Mouse (Mus musculus) liver, embryonic 12.5 days (tissue): ENCODE results near the gene Wfdc21. TPM values are rescaled to one million over a fixed set of nuclear protein-coding genes. Genes with fewer than 3 reads are reported as not detected.

Experiments
- ATAC-seq: fragments of 200-750 bp; cut with Nextera tagmentation; 2 replicates; pipeline ENCODE4 v1.8.0; 2017; ENCODE audit warnings: moderate number of reproducible peaks, mild to moderate bottlenecking, moderate library complexity
- H3K27ac ChIP-seq: fragments of 300-500 bp; sonication (generic); 2 replicates; pipeline ENCODE4 v1.5.1; 2016; ENCODE audit warnings: mild to moderate bottlenecking
- H3K27me3 ChIP-seq: fragments of 300-500 bp; sonication (generic); replicated peaks from 2 replicates; pipeline ENCODE4 v1.6.1; 2016; ENCODE audit warnings: mild to moderate bottlenecking, moderate library complexity
- H3K36me3 ChIP-seq: fragments of 300-500 bp; sonication (generic); 2 replicates; pipeline ENCODE4 v1.6.1; 2016; ENCODE audit warnings: mild to moderate bottlenecking, moderate library complexity
- H3K4me1 ChIP-seq: fragments of 300-500 bp; sonication (generic); 2 replicates; pipeline ENCODE4 v1.6.1; 2016
- H3K4me2 ChIP-seq: fragments of 300-500 bp; sonication (generic); 2 replicates; pipeline ENCODE4 v1.6.1; 2016; ENCODE audit warnings: mild to moderate bottlenecking, moderate library complexity
- H3K4me3 ChIP-seq: fragments of 300-500 bp; sonication (generic); 2 replicates; pipeline ENCODE4 v1.5.1; 2016; ENCODE audit warnings: mild to moderate bottlenecking, moderate library complexity
- H3K9ac ChIP-seq: fragments of 300-500 bp; sonication (generic); 2 replicates; pipeline ENCODE4 v1.6.1; 2016; ENCODE audit warnings: mild to moderate bottlenecking, moderate library complexity
- H3K9me3 ChIP-seq: fragments of 300-500 bp; sonication (generic); replicated peaks from 2 replicates; pipeline ENCODE4 v1.6.1; 2016; ENCODE audit warnings: mild to moderate bottlenecking, moderate library complexity
- WGBS: fragments of 180-500 bp; shearing (Covaris S2); methylation state at CpG from one replicate; pipeline ENCODE4 v1.1.7; 2016; ENCODE audit not compliant: insufficient replicate concordance; 5-methylcytosine and 5-hydroxymethylcytosine counted together
- polyA plus RNA-seq: library from polyadenylated mRNA; unstranded; fragments of >200 nt; fragmentation: Nextera tagmentation; extraction: Ambion mirVana; gene quantifications from 2 replicates; pipeline ENCODE4 v1.2.1, GENCODE M21; 2016

The Wfdc21 gene
- 3.3 and 4.1 TPM in 2 replicates for polyA plus RNA-seq

GRCm38 (mm10) chr11:83746681-83747080 is at the start of gene Wfdc21:
Gene Wfdc21, plus strand, starts transcription at chr11:83746940.
- H3K27ac ChIP-seq, result no peak within 1 kb of the TSS
- WGBS, result 63% methylated on average over 5 of the region's 5 CpGs
- no peaks in the 10 kb centered on the region for H3K36me3 ChIP-seq
- peaks cover 46% of the 10 kb centered on the region for H3K27me3 ChIP-seq
- H3K4me3 ChIP-seq, result no peak within 1 kb of the TSS
- no peaks in the 10 kb centered on the region for H3K4me1 ChIP-seq
- no peak within 1 kb of the TSS for H3K4me2 ChIP-seq
- ATAC-seq, result no peak
- H3K9me3 ChIP-seq, result no peaks in the 10 kb centered on the region; the same call in 1 of the 2 replicates
- no peak within 1 kb of the TSS for H3K9ac ChIP-seq

GRCm38 (mm10) chr11:83703705-83704104 is 43.0 kb upstream of the Wfdc21 start, which contains the start of gene Wfdc17:
Gene Wfdc17, plus strand, starts transcription at chr11:83703991.
- no peak for ATAC-seq
- no peak within 1 kb of the TSS for H3K4me2 ChIP-seq
- H3K4me3 ChIP-seq, result no peak within 1 kb of the TSS
- 21% methylated on average over 1 of the region's 1 CpGs for WGBS
- H3K27me3 ChIP-seq, result no peaks in the 10 kb centered on the region
- no peaks in the 10 kb centered on the region for H3K4me1 ChIP-seq
- H3K9ac ChIP-seq, result no peak within 1 kb of the TSS
- no peaks in the 10 kb centered on the region for H3K9me3 ChIP-seq
- H3K27ac ChIP-seq, result no peak within 1 kb of the TSS
- no peaks in the 10 kb centered on the region for H3K36me3 ChIP-seq

- Histone ChIP-seq H3K27ac (no peak within 1 kb of the TSS), H3K9ac (no peak within 1 kb of the TSS), H3K4me3 (no peak within 1 kb of the TSS), H3K9me3 (no peaks in the 10 kb centered on the region), H3K36me3 (no peaks in the 10 kb centered on the region), H3K4me2 (no peak within 1 kb of the TSS), H3K27me3 (no peaks in the 10 kb centered on the region), H3K4me1 (no peaks in the 10 kb centered on the region)
- no peak for ATAC-seq
- WGBS, result 58% methylated on average over 4 of the region's 4 CpGs
These were observed 38.0 kb upstream of the Wfdc21 start, which contains the start of gene Wfdc18 for GRCm38 (mm10) chr11:83708715-83709114. Gene Wfdc18, plus strand, starts transcription at chr11:83709015.

GRCm38 (mm10) chr11:83709683-83710082 is 37.1 kb upstream of the Wfdc21 start:
- Histone ChIP-seq H3K27ac (no peak overlapping the region), H3K4me1 (no peaks in the 10 kb centered on the region), H3K9ac (no peak overlapping the region), H3K4me2 (no peak overlapping the region), H3K9me3 (no peaks in the 10 kb centered on the region), H3K36me3 (no peaks in the 10 kb centered on the region), H3K4me3 (no peak overlapping the region), H3K27me3 (no peaks in the 10 kb centered on the region)
- ATAC-seq, result no peak
- 73% methylated on average over 5 of the region's 5 CpGs for WGBS

- Histone ChIP-seq H3K27ac (no peak overlapping the region), H3K9me3 (no peaks in the 10 kb centered on the region), H3K4me3 (no peak overlapping the region), H3K4me1 (no peaks in the 10 kb centered on the region), H3K27me3 (no peaks in the 10 kb centered on the region), H3K9ac (no peak overlapping the region), H3K36me3 (no peaks in the 10 kb centered on the region), H3K4me2 (no peak overlapping the region)
- ATAC-seq, result no peak
- 57% methylated on average over 1 of the region's 1 CpGs for WGBS
These were observed 34.1 kb upstream of the Wfdc21 start for GRCm38 (mm10) chr11:83712671-83713070.

GRCm38 (mm10) chr11:83713925-83714324 is 32.8 kb upstream of the Wfdc21 start:
- H3K9me3 ChIP-seq, result no peaks in the 10 kb centered on the region
- no peak overlapping the region for H3K4me3 ChIP-seq
- no peaks in the 10 kb centered on the region for H3K27me3 ChIP-seq
- H3K9ac ChIP-seq, result no peak overlapping the region
- no peaks in the 10 kb centered on the region for H3K36me3 ChIP-seq
- H3K27ac ChIP-seq, result no peak overlapping the region
- WGBS, result 28% methylated on average over 2 of the region's 2 CpGs
- ATAC-seq, result no peak
- H3K4me1 ChIP-seq, result no peaks in the 10 kb centered on the region
- no peak overlapping the region for H3K4me2 ChIP-seq

GRCm38 (mm10) chr11:83717042-83717665 is 29.6 kb upstream of the Wfdc21 start:
- H3K4me1 ChIP-seq, result no peaks in the 10 kb centered on the region
- 65% methylated on average over 6 of the region's 6 CpGs for WGBS

GRCm38 (mm10) chr11:83720766-83721165 is 26.0 kb upstream of the Wfdc21 start:
- H3K4me3 ChIP-seq, result no peak overlapping the region
- no peak overlapping the region for H3K27ac ChIP-seq
- H3K36me3 ChIP-seq, result no peaks in the 10 kb centered on the region
- H3K4me2 ChIP-seq, result no peak overlapping the region
- no peak overlapping the region for H3K9ac ChIP-seq
- no peaks in the 10 kb centered on the region for H3K27me3 ChIP-seq
- H3K9me3 ChIP-seq, result no peaks in the 10 kb centered on the region
- H3K4me1 ChIP-seq, result no peaks in the 10 kb centered on the region
- ATAC-seq, result no peak

More at GRCm38 (mm10) chr11:83717042-83717665, 29.6 kb upstream of the Wfdc21 start:
- H3K36me3 ChIP-seq, result no peaks in the 10 kb centered on the region
- H3K4me2 ChIP-seq, result no peak overlapping the region
- H3K27me3 ChIP-seq, result no peaks in the 10 kb centered on the region
- no peak for ATAC-seq
- H3K9me3 ChIP-seq, result no peaks in the 10 kb centered on the region
- no peak overlapping the region for H3K9ac ChIP-seq
- H3K4me3 ChIP-seq, result no peak overlapping the region
- H3K27ac ChIP-seq, result no peak overlapping the region

- 47% methylated on average over 3 of the region's 3 CpGs for WGBS
- H3K27me3 ChIP-seq, result no peaks in the 10 kb centered on the region
- no peak overlapping the region for H3K4me3 ChIP-seq
- H3K9me3 ChIP-seq, result no peaks in the 10 kb centered on the region
- H3K4me1 ChIP-seq, result no peaks in the 10 kb centered on the region
- no peak overlapping the region for H3K4me2 ChIP-seq
- H3K9ac ChIP-seq, result no peak overlapping the region
- ATAC-seq, result no peak
- H3K36me3 ChIP-seq, result no peaks in the 10 kb centered on the region
- H3K27ac ChIP-seq, result no peak overlapping the region
These were observed 17.8 kb upstream of the Wfdc21 start for GRCm38 (mm10) chr11:83728757-83729432.

GRCm38 (mm10) chr11:83731116-83731515 is 15.6 kb upstream of the Wfdc21 start:
- Histone ChIP-seq H3K4me1 (no peaks in the 10 kb centered on the region), H3K4me2 (no peak overlapping the region), H3K27me3 (no peaks in the 10 kb centered on the region), H3K36me3 (no peaks in the 10 kb centered on the region), H3K9me3 (no peaks in the 10 kb centered on the region), H3K27ac (no peak overlapping the region), H3K4me3 (no peak overlapping the region), H3K9ac (no peak overlapping the region)
- no peak for ATAC-seq
- 69% methylated on average over 1 of the region's 1 CpGs for WGBS

- Histone ChIP-seq H3K4me3 (no peak overlapping the region), H3K36me3 (no peaks in the 10 kb centered on the region), H3K4me1 (no peaks in the 10 kb centered on the region), H3K4me2 (no peak overlapping the region), H3K9me3 (no peaks in the 10 kb centered on the region), H3K9ac (no peak overlapping the region), H3K27me3 (no peaks in the 10 kb centered on the region; the same call in 1 of the 2 replicates), H3K27ac (no peak overlapping the region)
- no peak for ATAC-seq
- WGBS, result 60% methylated on average over 5 of the region's 5 CpGs
These were observed 13.6 kb upstream of the Wfdc21 start for GRCm38 (mm10) chr11:83733071-83733640.

- ATAC-seq, result no peak
- no peak overlapping the region for H3K4me3 ChIP-seq
- H3K4me1 ChIP-seq, result no peaks in the 10 kb centered on the region
- no peaks in the 10 kb centered on the region; the same call in 1 of the 2 replicates for H3K27me3 ChIP-seq
- no peaks in the 10 kb centered on the region for H3K9me3 ChIP-seq
- H3K36me3 ChIP-seq, result no peaks in the 10 kb centered on the region
- H3K27ac ChIP-seq, result no peak overlapping the region
- no peak overlapping the region for H3K9ac ChIP-seq
- no peak overlapping the region for H3K4me2 ChIP-seq
- WGBS, result 30% methylated on average over 1 of the region's 1 CpGs
These were observed 12.5 kb upstream of the Wfdc21 start for GRCm38 (mm10) chr11:83734215-83734614.
